Mouse (Mus musculus) mouse trophoblast stem cell (cell line): ENCODE measurements around the gene Xcl1.
"Not testable (repeated sequence)": the region's sequence is repeated elsewhere in the genome, so short reads cannot be mapped to it uniquely, and the experiment has no call there.

Experiments used
- in situ Hi-C, 2 experiments: fragments of 300-500 bp; cut with MseI, MboI; formaldehyde crosslinking; loops; 2 replicates in 1 of 2; 3 replicates in 1 of 2; pipeline ENCODE4 v1.15.1; 2025

Xcl1 gene

DNA sequence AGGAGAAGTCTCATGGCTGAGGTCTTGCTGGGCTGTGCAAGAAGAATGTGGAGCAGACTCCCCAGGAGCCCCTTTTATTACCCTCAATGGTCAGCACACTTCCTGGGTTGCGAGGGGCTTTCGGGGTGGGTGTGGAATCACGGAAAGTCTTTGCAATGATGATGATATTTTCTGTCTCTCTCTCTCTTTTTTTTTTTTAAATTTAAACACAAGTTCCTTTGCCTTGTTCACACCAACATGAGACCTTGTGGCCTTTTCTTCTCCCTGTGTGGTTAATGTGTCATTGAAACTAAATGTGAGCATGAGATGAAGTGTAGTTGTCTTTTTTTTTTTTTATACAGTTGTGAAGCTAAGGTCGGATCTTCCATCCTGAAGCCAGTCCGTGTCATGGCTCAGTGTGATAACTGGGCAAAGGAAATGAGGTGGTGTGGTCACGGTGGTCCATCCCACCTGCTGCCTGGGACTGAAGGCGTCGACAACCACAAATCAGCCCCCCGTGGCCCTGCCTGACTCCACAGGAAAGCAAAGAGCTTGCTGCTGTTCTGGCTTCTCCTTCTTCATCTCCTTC is at the start of gene Xcl1:
Gene Xcl1, minus strand, starts transcription at position 51 of the 568 bp plus-strand sequence.
- in situ Hi-C loops = no loop called here

DNA sequence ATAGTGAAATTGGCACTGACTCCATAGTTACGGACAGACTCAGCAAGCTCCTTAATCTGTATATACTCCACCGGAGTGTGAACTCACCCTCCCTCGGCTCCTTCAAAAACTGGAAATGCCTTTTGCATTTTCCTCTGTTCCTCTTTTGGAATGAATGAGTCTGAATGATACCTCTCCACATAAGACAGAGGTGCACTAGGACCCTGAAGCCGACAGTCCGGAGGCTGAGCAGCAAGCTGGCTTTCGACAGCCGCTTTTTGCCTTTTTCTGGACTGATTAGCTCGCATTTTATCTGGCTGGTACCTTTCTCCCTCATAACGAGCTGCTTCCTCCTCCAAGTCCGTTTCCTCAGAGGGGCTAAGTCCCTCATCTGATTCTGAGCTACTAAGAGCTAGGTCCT is 49.4 kb upstream of the Xcl1 start:
- in situ Hi-C loops = not testable (repeated sequence)

DNA sequence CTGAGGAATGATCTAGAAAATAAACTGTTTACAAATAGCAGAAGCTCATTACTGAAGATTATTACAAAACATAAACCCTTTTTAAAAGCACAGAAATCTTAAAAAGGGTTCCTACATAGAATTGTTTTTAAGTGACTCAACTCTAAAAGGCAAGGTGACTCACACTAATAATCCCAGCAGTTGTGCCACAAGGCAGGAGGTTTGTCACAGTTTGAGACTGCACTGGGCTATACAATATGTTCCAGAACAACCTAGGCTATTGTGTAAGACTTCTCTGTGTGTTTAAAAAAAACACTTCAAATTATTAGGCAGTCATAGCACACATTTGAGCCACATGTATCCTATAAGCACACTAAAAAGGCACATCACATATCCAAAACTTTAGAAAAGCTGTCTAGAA is 42.0 kb upstream of the Xcl1 start:
- in situ Hi-C loops = no loop called here

DNA sequence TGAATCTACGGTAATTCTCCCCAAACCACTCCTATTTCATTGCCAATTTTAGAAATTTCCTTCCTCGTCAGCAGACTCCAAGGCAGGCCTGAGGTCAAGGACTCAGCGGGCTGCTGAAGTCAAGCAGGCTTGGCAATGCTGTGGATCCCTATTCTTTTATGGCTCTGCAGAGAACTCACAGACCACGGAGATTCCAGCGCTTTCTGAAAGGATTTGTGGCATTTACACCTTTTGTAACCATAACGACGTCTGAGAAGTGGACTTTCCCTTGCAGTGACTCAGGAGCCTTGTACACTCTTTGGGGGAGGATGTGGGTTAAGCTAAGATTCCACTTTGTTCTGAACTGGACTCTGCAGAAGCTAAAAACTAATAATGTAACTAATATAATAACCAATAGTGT is 40.4 kb upstream of the Xcl1 start:
- in situ Hi-C loops = no loop called here

DNA sequence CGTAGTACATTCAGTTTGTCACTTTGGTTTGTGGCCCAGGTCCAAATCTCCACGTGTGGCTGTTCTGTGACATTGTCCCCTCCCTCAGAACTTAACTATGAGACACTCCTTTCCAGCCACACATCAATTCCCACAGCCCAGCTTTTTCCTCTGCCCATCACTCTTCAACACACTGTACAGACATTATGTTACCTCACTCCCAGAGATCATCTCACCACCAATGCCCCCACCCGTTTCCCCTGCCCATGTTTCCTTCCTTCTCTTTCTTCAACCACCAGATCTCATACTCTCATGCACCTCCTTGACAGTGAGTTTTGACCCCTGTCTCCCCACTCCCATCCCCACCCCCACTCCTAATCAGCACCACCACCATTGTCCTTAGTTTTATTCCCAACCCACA is 39.9 kb upstream of the Xcl1 start:
- in situ Hi-C loops = no loop called here

DNA sequence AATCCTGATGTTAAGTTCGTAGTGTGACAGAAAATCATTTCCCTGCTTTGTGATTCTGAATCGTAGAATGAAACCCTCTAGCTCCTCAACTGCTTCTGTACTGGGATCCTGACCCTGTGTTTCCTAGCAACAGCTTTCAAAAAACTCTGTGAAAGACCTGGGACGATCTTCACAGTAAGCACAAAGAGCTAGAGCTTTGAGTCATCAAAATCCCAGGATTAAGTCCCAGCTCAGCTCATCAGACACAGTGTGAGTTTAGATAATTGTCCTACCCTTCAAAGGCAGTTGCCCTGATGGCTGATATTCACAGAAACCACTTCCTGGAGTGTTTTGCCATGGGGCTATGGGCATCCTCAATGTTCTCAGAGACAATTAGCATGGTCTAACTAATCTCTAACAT is 38.5 kb upstream of the Xcl1 start:
- in situ Hi-C loops = no loop called here

DNA sequence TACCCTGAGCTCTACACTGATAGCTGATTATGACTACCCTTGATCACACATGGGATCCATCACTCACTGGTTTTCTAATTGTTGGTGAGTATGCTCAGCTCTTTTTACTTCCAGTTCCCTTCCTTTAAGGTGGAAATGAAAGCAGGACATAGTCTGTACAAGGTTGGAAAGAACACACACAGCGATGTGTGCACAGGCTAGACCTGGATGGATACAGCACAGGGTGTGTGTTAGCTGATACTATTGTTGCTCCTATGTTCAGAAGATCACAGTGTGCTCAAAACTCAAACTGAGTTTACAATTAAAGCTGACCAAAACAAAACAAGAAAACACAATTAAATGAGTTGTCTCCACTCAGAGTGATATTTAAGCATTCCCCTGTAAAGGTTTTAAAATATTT is 38.0 kb upstream of the Xcl1 start:
- in situ Hi-C loops = no loop called here

DNA sequence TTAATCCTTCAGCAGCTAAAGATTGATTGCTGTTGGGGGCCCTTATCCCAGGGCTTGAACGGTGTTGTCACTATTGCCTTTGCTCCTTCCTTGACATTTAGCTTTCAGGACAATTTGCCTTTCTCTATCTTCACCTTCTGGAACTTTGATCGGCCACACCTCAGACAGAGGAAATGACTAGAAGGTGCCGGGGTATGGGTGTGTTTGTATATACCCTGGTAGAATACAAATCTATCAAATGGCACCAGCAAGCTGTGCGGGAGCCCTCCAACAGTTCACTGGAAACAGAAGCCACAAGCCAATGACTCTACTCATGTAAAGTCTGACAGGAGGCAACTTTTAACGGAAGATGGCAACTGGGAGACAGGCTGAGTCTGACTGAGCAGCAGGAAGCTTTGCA is 37.4 kb upstream of the Xcl1 start:
- in situ Hi-C loops = no loop called here

DNA sequence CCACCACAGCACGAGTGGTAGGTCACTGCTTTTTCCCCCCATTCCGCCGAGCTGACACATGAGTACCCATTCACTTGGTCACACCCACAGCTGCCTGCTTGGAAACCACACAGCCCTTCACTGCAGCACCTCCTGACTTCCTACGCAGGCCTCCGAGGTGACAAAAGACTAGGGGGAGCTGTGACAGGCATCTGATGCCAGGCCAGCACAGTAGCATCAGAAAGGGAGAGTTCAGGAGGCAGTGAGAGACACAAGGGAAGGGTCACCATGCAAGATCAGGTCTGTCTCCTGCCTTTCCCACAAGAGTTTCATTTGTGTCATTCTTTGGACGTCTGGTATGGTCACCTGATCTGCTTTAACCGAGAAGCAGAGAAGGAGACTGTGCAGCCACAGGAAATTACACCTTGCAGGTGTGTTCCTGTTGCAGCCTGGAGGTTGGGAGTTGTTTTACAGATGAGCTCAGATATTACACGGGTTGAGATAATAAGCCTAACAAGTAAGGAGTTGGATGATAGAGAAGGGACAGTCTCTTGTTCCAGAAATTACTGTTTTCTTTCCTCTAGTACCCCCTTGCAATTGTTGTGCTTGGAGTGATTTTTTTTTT is 30.9 kb upstream of the Xcl1 start:
- in situ Hi-C loops = no loop called here

DNA sequence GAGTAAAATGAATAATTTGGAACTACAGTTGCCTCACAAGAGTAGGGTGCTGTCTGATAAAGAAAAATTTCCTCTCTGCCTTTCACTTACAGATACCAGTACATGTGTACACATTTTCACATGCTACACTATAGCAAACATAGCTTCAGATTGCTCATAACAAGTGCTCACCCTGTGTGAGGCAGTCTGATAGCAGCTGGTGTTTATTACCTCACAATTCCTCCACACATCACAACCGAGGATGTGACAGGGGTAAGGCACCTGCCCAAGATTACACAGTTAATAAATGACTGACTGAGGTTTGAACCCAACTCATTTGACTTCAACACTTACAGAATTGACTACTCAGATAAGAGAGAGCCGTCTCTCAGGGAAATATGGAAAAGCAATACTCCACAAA is 25.3 kb upstream of the Xcl1 start:
- in situ Hi-C loops = no loop called here

DNA sequence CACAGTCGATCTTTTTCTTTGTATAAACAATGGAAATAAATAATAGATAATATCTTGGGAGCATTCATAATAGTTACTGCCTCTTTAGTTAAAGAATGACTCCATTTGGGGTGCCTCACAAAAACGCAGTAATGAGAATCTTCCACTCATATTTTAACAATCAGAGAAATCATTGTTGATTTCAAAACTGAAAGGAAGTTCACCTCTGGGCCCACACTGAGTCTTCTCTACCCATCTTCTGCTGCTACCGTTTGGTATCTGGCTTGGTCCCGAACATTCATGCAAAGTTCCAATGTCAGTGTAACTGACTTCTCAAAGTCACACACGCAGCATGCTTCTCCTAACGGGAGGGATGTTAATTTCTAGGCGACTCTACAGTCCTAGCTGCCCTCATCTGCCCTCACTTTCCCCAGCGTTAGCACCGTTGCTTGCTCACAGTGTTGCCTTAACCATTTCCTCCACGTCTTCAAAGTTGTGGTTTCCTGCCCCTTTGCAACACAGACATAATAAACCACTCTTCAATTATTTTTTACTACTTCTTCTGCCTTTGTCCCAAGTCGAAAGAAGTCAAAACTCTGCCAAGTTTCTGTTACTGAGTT is 24.6 kb upstream of the Xcl1 start:
- in situ Hi-C loops = no loop called here

DNA sequence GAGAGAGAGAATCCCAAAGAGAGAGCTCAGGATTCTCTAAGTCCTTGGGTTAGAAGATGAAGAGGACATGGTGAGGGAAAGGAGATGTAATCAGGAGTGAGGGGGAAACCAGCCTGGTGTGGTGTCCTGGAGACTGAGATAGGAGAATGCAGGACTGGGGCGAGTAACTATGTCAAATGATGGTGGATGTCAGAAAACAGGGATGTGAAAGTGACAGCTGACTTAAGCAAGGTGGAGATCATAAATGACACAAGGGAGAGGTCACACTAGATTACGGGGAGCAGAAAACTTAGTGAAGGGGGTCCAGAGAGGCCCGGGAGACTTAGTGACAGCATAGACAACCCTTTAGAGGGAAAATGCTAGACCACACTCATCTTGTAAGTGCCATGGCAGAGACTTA is 23.8 kb upstream of the Xcl1 start:
- in situ Hi-C loops = no loop called here

DNA sequence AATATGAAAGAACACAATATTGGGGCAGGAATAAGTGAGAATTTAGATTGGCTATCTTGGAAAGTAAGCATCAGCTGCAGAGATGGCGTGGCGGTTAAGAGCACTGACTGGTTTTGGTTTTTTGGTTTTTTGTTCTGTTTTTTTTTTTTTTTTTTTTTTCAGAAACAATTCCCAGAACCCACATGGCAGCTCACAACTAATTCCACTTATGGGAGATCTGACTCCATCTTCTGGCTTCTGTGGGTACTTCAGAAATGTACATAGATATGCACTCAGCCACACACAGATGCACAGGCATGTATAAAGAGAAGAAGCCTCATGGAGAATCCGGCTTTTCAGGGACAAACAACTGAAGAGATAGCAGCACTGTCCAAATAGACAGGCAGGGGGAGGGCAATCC is 22.6 kb upstream of the Xcl1 start:
- in situ Hi-C loops = no loop called here

DNA sequence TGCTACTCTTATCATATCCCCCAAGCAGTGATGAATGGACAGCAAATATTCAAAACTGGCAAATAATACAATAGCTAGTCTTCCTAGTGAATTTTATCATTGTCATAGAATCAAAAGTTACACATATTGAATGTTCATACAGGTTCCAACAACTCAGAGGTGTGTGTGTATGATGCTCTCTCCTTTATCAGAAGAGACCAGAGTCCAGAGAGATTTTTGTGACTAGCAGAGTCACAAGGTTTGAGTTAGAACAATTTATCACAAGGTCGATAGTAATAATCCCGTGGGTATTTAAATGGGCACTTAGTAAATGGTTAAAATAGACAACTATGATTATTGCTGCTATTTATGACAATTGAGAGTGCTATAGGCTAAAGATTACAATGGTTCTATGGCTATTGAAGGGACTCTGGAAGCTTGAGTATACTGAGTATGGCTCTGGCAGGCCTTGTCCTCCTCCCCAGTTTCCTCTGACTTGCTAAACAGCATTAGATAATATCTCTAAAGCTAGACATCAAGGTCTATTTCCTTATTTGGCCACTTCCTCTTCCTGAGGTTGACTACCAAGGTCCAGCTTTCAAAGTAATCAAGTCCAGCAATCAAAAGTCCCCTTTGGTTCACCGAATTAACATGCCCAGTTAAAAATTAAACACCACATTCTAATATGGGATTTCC is 21.5 kb upstream of the Xcl1 start:
- in situ Hi-C loops = no loop called here

DNA sequence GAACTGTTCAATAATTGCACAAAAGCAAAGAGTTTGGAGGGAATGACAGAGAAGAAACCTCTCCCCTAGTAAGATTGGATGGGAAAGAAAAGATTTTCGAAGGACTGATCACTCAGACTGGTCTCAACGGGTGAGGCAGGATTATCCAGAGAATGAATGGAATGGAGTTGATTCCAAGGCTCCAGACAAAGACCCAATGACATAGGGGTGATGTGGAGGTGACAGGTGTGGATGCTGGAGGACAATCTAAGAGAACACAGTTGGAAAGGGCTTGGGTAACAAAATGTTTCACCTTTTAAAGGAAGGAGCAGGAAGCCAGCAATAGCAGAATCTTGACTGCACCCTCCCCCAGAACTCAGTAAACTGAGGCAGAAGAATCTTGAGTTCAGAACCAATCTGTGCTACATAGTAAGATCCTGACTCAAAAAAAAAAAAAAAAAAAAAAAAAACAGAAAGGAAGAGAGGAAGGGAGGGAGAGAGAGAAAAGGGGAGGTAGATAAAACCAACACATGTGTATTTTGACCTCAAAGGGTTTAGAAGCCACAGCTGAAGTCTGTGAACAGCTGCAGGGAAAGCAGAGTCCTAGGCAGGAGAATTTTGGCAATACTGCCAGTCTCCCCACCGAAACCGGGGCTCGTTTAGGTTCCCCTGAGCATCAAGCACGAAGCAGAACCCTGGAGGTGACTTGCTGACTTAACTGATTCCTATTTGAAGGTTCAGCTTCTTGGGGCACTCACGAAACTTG is 20.3 kb upstream of the Xcl1 start:
- in situ Hi-C loops = no loop called here

DNA sequence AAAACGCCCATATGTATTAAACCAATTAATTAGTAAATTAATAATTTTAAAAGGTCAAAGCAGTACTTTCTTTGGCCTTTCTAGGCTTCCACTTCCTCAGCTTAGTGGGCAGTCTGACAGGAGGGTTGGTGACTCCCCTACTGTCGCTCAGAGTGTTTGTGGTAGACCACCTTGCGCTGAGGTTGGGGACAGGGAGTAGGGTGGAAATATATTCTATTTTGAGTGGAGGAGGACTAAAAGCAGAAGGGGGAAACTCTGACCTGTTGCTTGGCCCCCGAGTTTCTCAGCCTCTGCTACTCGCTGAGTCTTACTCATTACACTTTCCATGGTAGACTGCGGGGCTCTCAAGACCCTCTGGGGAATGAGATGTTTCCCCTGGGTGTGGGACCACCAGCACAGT is 18.2 kb upstream of the Xcl1 start:
- in situ Hi-C loops = no loop called here

DNA sequence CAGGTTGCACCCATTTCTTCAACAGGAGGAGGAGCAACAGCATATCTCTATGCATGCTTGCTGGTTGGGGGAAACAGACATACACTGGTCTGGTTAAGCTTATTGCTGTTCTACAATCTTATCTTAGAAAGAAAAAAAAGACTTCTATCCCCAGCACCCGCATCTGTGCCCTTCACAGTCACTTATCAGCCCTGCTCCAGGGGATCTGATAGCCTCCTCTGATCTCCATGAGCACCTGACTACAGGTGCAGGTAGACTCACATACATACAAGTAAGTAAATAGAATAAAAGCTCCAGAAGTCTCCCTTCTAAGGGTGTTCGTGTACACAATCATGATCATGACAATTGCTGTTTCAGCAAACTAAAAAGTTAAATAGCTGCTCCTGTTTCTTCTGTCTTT is 733 bp upstream of the Xcl1 start:
- in situ Hi-C loops = no loop called here

DNA sequence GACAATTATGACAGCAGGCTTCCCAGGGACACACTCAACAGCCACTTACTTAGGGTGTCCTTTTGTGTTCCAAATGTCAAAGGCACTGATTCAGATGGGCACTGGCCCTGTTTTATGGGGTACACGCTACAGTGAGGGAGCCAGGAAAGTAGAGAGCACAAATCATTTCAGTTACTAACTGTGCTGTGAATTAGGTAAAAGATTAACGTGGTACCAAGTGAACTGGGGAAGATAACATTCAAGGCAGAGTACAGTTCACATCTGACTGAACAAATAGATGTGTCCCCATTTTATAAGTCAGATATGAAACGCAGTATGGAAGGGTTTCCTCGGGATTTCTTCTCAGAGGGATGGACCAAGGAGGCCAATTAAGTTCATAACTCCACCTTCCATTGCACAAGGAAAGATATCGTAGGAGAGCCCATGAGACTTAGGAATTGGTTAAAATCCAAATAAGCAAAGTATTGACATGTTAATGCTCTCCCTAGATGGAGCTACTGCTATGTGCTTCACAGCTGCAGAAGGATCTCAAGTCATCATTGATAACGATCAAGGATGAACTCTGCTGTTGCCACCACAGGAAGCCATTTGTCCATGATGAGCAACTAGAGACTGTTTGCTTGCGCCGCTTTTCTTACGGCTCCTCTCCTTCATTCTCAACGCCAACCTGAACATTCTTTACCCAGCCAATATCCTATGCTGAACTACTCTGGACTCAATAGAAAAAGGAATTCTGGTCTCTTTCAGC is 1.7 kb downstream of the Xcl1 start:
- in situ Hi-C loops = no loop called here

DNA sequence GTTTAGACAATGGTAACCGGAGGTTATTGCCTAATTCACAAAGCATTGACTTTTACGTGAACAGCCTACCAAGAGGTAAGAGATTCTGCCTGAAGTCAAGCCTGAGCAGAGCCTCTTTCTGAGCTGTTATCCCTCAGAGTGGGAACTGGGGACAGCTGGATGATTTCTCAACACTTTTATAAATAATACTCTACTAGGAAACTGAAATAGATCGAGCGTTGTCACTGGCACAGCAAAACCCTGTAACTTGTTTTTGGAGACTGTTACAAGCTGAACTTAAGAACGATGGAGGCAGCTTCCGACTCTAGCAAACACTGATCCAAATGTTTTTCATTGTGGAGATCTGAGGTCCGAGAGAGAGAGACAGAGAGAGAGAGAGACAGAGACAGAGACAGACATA is 4.2 kb downstream of the Xcl1 start:
- in situ Hi-C loops = no loop called here

DNA sequence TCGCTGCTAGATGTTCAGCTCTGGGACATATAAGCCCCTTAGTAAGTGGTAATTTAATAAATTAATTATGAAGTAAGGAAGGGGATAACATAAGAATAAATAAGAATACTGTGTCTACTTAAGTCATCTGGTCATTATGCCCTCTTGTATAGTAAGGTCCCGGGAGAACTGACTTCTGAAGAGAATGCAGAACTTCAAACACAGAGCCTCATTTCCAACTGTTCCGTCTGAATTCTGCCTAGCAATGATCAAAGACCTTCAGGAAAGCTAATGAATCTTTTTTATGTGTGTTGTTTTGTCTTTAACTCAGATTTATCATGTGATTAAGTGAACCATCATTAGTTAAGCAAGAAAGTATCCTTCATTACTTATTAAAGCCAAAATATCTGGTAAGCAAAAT is 5.3 kb downstream of the Xcl1 start:
- in situ Hi-C loops = no loop called here

DNA sequence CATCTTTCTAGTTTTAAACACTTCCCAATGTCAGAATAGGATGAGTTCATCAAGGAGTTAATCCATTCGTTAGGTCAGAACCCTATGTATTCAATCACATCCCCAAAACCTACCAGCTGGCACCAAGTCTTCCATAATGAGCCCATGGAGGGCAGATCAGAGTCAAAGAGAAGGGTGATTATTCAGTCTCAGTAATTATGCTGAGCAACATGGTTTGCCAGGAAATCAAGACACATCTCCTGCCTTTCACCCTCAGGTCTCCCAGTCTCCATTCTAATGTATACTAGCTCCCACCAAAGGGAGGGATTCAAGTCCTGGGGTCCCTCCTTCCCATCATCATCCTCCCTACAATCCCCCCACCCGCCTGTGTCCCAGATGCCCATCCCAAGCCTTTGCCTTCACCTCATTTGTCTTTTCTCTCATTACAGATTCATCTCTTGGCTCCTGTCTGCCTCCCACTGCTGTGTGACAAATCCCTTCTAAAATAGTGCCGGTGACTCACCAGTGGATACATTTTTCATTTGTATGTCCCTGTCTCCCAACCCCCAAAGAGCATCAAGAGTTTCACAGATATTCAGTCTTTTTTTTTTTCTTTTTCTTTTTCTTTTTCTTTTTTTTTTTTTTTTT is 8.7 kb downstream of the Xcl1 start:
- in situ Hi-C loops = no loop called here
